Mouse (Mus musculus): Measurements from ENCODE around the gene Ak9. TPM values are rescaled to one million over a fixed set of nuclear protein-coding genes. Genes with fewer than 3 reads are reported as not detected.

The Ak9 gene
- polyA plus RNA-seq, 1 experiment from 2014 or later, result not detected

DNA sequence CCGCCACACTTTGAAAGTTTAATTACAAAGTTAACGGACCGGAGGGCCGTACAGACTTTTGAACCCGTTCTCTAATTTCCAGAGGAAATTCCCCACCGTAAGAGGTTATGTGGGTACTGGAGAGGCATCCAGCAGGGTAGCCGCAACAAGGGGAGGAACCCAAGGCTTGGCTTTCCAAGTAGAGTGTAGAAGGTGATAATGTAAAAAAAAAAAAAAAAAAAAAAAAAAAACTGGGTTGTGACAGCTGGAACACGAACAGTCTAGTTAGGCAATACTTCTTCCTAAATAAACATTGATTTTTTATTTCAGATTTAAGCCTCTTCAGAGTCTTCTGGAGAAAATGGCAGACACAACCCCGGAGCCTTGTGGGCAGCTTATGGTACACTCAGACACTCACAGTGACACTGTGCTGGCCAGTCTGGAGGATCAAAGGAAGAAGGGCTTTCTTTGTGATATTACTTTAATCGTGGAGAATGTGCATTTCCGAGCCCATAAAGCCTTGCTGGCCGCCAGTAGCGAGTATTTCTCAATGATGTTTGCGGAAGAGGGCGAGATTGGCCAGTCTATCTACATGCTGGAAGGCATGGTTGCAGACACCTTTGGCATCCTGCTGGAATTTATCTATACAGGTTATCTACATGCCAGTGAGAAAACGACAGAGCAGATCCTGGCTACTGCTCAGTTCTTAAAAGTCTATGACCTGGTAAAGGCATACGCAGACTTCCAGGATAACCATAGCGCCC is 147.2 kb downstream of the Ak9 start:
- ATAC-seq (replicated peaks; ENCODE audit: low FRiP score), result no peak; the same call in 1 of the 2 replicates
- Histone ChIP-seq H3K27ac (ENCODE audit: low read depth, low read length) (no peak overlapping the region), H3K4me1 (replicated peaks; ENCODE audit: control insufficient read depth, insufficient read depth, low read length) (peaks cover 19% of the 10 kb centered on the region), H3K36me3 (ENCODE audit: control insufficient read depth, insufficient read depth, low read length) (peaks cover 16% of the 10 kb centered on the region; the same call in 1 of the 2 replicates), H3K27me3 (replicated peaks; ENCODE audit: control insufficient read depth, insufficient read depth, low read length) (no peaks in the 10 kb centered on the region), H3K4me3 (ENCODE audit: low read depth, low read length) (peak overlapping the region; percentile 82), H3K9me3 (ENCODE audit: control insufficient read depth, low read length) (no peaks in the 10 kb centered on the region), H3K9ac (ENCODE audit: low read depth, low read length) (peak overlapping the region; percentile 79), H3K4me2 (peak overlapping the region; percentile 71)
- WGBS, result 52% methylated on average over 18 of the region's 18 CpGs
- no peak for DNase-seq (ENCODE audit: low spot score)

DNA sequence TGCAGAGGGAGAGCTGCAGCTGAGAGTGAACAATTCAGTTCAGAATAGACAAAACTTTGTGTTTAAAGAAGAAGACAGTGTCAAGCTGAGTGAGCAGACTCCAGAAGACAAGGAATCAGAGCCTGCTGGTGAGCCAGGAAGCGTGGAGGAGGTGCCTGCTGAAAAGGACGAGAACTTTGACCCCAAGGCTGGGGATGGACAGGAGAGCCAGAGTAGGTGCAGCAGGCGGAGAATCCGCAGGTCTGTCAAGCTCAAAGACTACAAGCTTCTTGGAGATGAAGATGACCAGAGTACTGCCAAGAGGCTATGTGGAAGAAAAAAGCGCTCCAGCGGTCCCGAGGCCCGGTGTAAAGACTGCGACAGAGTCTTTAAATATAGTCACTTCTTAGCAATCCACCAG is 147.9 kb downstream of the Ak9 start:
- Histone ChIP-seq H3K27ac (ENCODE audit: low read depth, low read length) (no peak overlapping the region), H3K27me3 (replicated peaks; ENCODE audit: control insufficient read depth, insufficient read depth, low read length) (no peaks in the 10 kb centered on the region), H3K9ac (ENCODE audit: low read depth, low read length) (no peak overlapping the region), H3K4me1 (replicated peaks; ENCODE audit: control insufficient read depth, insufficient read depth, low read length) (peaks cover 19% of the 10 kb centered on the region), H3K36me3 (ENCODE audit: control insufficient read depth, insufficient read depth, low read length) (peaks cover 18% of the 10 kb centered on the region; the same call in 1 of the 2 replicates), H3K4me3 (ENCODE audit: low read depth, low read length) (peak overlapping the region; percentile 12; the same call in 1 of the 2 replicates), H3K4me2 (no peak overlapping the region; the same call in 1 of the 2 replicates), H3K9me3 (ENCODE audit: control insufficient read depth, low read length) (no peaks in the 10 kb centered on the region)
- DNase-seq (ENCODE audit: low spot score) (no peak), ATAC-seq (replicated peaks; ENCODE audit: low FRiP score) (no peak)
- 94% methylated on average over 9 of the region's 9 CpGs for WGBS

DNA sequence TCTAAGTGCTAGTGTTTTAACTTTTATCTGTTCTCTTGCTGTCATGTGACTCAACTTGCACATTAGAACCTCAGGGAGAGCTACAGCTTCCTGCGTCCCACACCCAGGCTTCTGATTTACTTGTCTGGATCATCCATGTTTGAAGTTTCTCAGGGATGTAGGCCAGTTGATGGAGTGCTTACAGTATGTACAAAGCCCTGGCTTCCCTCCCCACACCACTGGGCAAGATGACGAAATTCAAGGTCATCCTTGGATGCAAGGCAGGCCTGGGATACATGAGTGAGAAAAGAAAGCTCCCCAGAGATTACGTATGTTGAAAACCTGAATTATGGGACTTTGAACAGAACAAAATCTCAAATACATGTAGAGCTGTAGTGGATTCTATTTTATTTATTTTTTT is 149.0 kb downstream of the Ak9 start:
- whole genome bisulfite sequencing, result 83% methylated on average over 3 of the region's 3 CpGs
- H3K27ac ChIP-seq (ENCODE audit: low read depth, low read length), result no peak overlapping the region
- no peak for ATAC-seq (replicated peaks; ENCODE audit: low FRiP score)

DNA sequence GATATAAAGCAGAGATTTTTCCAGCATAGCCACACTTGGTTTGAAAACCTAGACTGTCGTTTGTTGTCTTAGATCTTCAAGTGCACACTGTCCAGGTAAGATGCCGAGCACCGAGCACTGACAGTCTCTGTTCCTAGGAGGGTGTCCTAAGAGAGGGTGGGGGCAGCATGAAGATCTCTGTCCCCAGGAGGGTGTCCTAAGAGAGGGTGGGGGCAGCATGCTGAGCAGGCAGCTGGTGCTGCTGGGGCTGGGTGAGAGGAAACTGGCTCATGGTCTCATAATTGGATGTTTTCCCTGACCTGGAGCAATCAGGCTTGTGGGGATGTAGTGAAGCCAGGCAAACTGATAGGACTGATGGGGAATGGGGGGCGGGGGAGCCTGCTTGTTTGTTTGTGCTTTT is 156.2 kb downstream of the Ak9 start:
- H3K9me3 ChIP-seq (ENCODE audit: control insufficient read depth, low read length), result no peaks in the 10 kb centered on the region
- 77% methylated on average over 4 of the region's 4 CpGs for WGBS
- H3K27ac ChIP-seq (ENCODE audit: low read depth, low read length), result no peak overlapping the region
- H3K4me1 ChIP-seq (replicated peaks; ENCODE audit: control insufficient read depth, insufficient read depth, low read length), result no peaks in the 10 kb centered on the region
- H3K36me3 ChIP-seq (ENCODE audit: control insufficient read depth, insufficient read depth, low read length), result peaks cover 21% of the 10 kb centered on the region; the same call in 1 of the 2 replicates
- H3K27me3 ChIP-seq (replicated peaks; ENCODE audit: control insufficient read depth, insufficient read depth, low read length), result no peaks in the 10 kb centered on the region
- no peak overlapping the region for H3K4me3 ChIP-seq (ENCODE audit: low read depth, low read length)
- ATAC-seq (replicated peaks; ENCODE audit: low FRiP score), result no peak
- no peak for DNase-seq (ENCODE audit: low spot score)
- no peak overlapping the region for H3K9ac ChIP-seq (ENCODE audit: low read depth, low read length)
- no peak overlapping the region for H3K4me2 ChIP-seq

More for the DNA sequence above, 149.0 kb downstream of the Ak9 start:
- Histone ChIP-seq H3K4me3 (ENCODE audit: low read depth, low read length) (no peak overlapping the region), H3K4me1 (replicated peaks; ENCODE audit: control insufficient read depth, insufficient read depth, low read length) (peaks cover 19% of the 10 kb centered on the region), H3K27me3 (replicated peaks; ENCODE audit: control insufficient read depth, insufficient read depth, low read length) (no peaks in the 10 kb centered on the region), H3K36me3 (ENCODE audit: control insufficient read depth, insufficient read depth, low read length) (peaks cover 18% of the 10 kb centered on the region; the same call in 1 of the 2 replicates), H3K9me3 (ENCODE audit: control insufficient read depth, low read length) (no peaks in the 10 kb centered on the region), H3K9ac (ENCODE audit: low read depth, low read length) (no peak overlapping the region), H3K4me2 (no peak overlapping the region)
- no peak for DNase-seq (ENCODE audit: low spot score)

DNA sequence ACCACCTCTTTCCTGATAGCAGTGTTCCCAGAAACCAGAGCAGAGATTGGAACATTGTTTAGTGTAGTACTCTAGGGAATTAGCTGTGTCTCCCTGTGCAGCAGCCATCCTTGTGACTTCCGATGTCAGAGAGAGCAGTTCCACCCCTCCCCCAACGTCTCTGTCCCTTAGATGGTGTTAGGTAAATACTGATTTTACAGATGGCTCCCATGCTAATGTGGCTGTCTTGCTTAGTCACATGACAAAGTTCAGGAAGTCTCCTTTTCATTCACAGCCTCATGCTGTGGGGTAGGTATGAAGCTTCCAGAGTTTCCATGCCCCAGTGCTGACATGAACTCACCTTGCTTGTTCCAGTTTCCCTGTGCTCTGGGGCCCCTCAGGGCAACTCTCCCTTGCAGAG is 156.7 kb downstream of the Ak9 start:
- H3K9ac ChIP-seq (ENCODE audit: low read depth, low read length), result no peak overlapping the region

DNA sequence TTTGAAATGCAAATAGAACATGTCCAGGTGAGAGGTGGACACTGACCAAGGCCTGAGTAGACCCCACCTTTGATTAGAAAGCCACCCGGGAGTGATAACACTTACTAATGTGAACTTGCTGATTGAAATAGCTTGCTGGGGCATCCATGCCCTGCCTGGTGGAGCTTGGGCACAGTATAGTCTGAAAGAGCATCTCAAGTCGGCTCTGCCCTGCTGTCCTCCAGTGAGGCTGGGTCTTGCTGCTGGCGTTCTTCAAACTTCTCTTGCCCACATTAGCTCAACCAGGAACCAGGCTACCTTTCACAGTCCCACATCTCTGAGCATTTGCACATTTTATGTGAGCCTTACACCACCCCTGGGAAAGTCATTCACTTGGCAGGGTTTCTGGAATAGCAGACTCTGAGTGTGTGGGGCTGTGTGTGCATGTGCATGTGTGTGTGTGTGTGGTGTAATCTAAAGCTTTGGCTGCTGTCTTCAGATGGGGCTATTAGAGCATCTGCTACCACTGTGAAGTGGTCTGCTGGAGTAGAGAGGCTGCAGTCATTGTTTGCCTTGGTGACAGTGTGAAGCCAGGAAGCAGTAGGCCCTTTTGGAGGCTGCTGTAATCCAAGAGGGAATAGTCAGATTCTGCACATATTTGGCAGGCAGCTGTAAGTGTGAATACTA is 157.4 kb downstream of the Ak9 start:
- H3K9ac ChIP-seq (ENCODE audit: low read depth, low read length), result no peak overlapping the region
- no peak overlapping the region for H3K4me3 ChIP-seq (ENCODE audit: low read depth, low read length)
- 87% methylated on average over 3 of the region's 3 CpGs for WGBS
- no peak overlapping the region for H3K4me2 ChIP-seq
- ATAC-seq (replicated peaks; ENCODE audit: low FRiP score) (no peak), DNase-seq (ENCODE audit: low spot score) (no peak)
- no peaks in the 10 kb centered on the region for H3K9me3 ChIP-seq (ENCODE audit: control insufficient read depth, low read length)
- H3K27me3 ChIP-seq (replicated peaks; ENCODE audit: control insufficient read depth, insufficient read depth, low read length), result no peaks in the 10 kb centered on the region
- H3K4me1 ChIP-seq (replicated peaks; ENCODE audit: control insufficient read depth, insufficient read depth, low read length), result no peaks in the 10 kb centered on the region
- peaks cover 13% of the 10 kb centered on the region; the same call in 1 of the 2 replicates for H3K36me3 ChIP-seq (ENCODE audit: control insufficient read depth, insufficient read depth, low read length)
- H3K27ac ChIP-seq (ENCODE audit: low read depth, low read length), result no peak overlapping the region

More for the DNA sequence above, 156.7 kb downstream of the Ak9 start:
- ATAC-seq (replicated peaks; ENCODE audit: low FRiP score) (no peak), DNase-seq (ENCODE audit: low spot score) (no peak)
- Histone ChIP-seq H3K27me3 (replicated peaks; ENCODE audit: control insufficient read depth, insufficient read depth, low read length) (no peaks in the 10 kb centered on the region), H3K4me3 (ENCODE audit: low read depth, low read length) (no peak overlapping the region), H3K4me2 (no peak overlapping the region), H3K36me3 (ENCODE audit: control insufficient read depth, insufficient read depth, low read length) (peaks cover 16% of the 10 kb centered on the region; the same call in 1 of the 2 replicates), H3K9me3 (ENCODE audit: control insufficient read depth, low read length) (no peaks in the 10 kb centered on the region), H3K27ac (ENCODE audit: low read depth, low read length) (no peak overlapping the region), H3K4me1 (replicated peaks; ENCODE audit: control insufficient read depth, insufficient read depth, low read length) (no peaks in the 10 kb centered on the region)
- WGBS, result 43% methylated on average over 2 of the region's 2 CpGs

DNA sequence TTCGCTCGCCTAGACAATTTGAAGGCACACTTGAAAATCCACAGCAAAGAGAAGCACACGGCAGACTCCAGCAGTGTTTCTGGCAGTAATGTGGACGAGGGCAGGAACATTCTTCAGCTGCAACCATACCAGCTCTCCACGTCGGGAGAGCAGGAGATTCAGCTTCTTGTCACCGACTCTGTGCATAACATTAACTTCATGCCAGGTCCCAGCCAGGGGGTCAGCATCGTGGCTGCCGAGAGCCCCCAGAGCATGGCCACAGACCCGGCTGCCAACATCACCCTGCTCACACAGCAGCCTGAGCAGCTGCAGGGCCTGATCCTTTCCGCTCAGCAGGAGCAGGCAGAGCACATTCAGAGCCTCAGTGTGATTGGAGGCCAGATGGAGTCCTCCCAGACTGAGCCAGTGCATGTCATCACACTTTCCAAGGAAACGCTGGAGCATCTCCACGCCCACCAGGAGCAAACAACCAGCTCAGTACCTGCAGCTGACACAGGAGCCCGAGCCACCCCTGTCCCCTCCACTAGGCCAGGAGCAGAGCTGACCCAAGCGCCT is 160.7 kb downstream of the Ak9 start:
- Histone ChIP-seq H3K4me2 (no peak overlapping the region), H3K4me3 (ENCODE audit: low read depth, low read length) (no peak overlapping the region), H3K36me3 (ENCODE audit: control insufficient read depth, insufficient read depth, low read length) (peaks cover 8% of the 10 kb centered on the region; the same call in 1 of the 2 replicates), H3K27me3 (replicated peaks; ENCODE audit: control insufficient read depth, insufficient read depth, low read length) (no peaks in the 10 kb centered on the region), H3K27ac (ENCODE audit: low read depth, low read length) (no peak overlapping the region), H3K4me1 (replicated peaks; ENCODE audit: control insufficient read depth, insufficient read depth, low read length) (no peaks in the 10 kb centered on the region), H3K9ac (ENCODE audit: low read depth, low read length) (no peak overlapping the region), H3K9me3 (ENCODE audit: control insufficient read depth, low read length) (no peaks in the 10 kb centered on the region)
- WGBS, result 72% methylated on average over 15 of the region's 15 CpGs
- DNase-seq (ENCODE audit: low spot score) (no peak), ATAC-seq (replicated peaks; ENCODE audit: low FRiP score) (no peak)

DNA sequence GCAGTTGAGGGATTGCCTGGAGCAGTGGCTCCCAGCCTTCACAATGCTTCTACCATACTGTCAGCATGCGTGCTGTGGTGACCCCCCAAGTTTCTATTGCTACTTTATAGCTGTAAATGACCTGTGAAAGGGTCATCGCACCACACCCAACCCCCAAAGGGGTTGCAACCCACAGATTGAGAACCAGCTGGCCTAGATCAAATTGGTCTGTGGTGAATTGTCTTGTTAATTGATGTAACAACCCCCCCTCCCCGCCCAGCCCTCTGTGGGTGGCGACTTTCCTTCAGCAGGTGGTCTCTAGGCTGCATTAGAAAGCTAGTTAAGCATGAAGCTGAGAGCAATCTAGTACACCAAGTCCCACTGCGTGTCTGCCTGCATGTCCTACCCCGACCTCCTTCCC is 163.5 kb downstream of the Ak9 start:
- Histone ChIP-seq H3K9ac (ENCODE audit: low read depth, low read length) (no peak overlapping the region), H3K27me3 (replicated peaks; ENCODE audit: control insufficient read depth, insufficient read depth, low read length) (no peaks in the 10 kb centered on the region), H3K4me1 (replicated peaks; ENCODE audit: control insufficient read depth, insufficient read depth, low read length) (no peaks in the 10 kb centered on the region), H3K4me3 (ENCODE audit: low read depth, low read length) (no peak overlapping the region), H3K36me3 (ENCODE audit: control insufficient read depth, insufficient read depth, low read length) (peaks cover 8% of the 10 kb centered on the region; the same call in 1 of the 2 replicates), H3K4me2 (no peak overlapping the region), H3K9me3 (ENCODE audit: control insufficient read depth, low read length) (no peaks in the 10 kb centered on the region), H3K27ac (ENCODE audit: low read depth, low read length) (no peak overlapping the region)
- ATAC-seq (replicated peaks; ENCODE audit: low FRiP score), result no peak
- no peak for DNase-seq (ENCODE audit: low spot score)
- 56% methylated on average over 6 of the region's 6 CpGs for WGBS

Measured in liver, embryonic 11.5 days (tissue).